Mouse (Mus musculus) CD4-positive naive resting alpha-beta T cell, adult 76 days (primary cell): Measurements from ENCODE around the gene Gm3636. TPM values are rescaled to one million over a fixed set of nuclear protein-coding genes. Genes with fewer than 3 reads are reported as not detected.

Experiments
- total RNA-seq: library from RNA; stranded (reverse); gene quantifications from one replicate; pipeline ENCODE4 v1.2.4, GENCODE M21; 2023

Gm3636 gene
- 0.94 TPM for total RNA-seq

GRCm38 (mm10) chr14:6742232-6742631 lies at the start of gene Gm3636:
TSS of gene Gm3636 (minus strand) at chr14:6742332.

GRCm38 (mm10) chr14:6774311-6774710 lies 32.2 kb upstream of the Gm3636 start, which contains the start of gene Gm8362:
TSS of gene Gm8362 (minus strand) at chr14:6774411.

GRCm38 (mm10) chr14:6720151-6720550 lies 22.0 kb downstream of the Gm3636 start, which contains the start of gene Gm8050:
TSS of gene Gm8050 (minus strand) at chr14:6720251.

Other genes with a start within 250 kb of the Gm3636 start
- gene Gm8356, start 205.0 kb downstream of the Gm3636 start, total RNA-seq, result not detected
- gene Gm3629, start 151.7 kb downstream of the Gm3636 start, total RNA-seq, result not detected
- gene Gm3460, start 119.9 kb downstream of the Gm3636 start, total RNA-seq, result not detected
- gene Gm10251, start 58.2 kb downstream of the Gm3636 start, total RNA-seq, result not detected
- not detected for gene Gm8050, start 22.1 kb downstream of the Gm3636 start, total RNA-seq
- not detected for gene Gm8362, start 32.1 kb upstream of the Gm3636 start, total RNA-seq
- gene Gm3642, start 98.0 kb upstream of the Gm3636 start, total RNA-seq, result not detected
- not detected for gene Gm3667, start 147.6 kb upstream of the Gm3636 start, total RNA-seq
- gene Gm6356, start 231.5 kb upstream of the Gm3636 start, total RNA-seq, result not detected